Mouse (Mus musculus): ENCODE results near the gene Olfr1406. TPM values are rescaled to one million over a fixed set of nuclear protein-coding genes. Genes with fewer than 3 reads are reported as not detected.

The Olfr1406 gene
- polyA plus RNA-seq (2017; shearing (Covaris generic)), result not detected

GRCm38 (mm10) chr1:173190540-173190939 is at the start of gene Olfr1406:
TSS of gene Olfr1406 (minus strand) at chr1:173190640.

GRCm38 (mm10) chr1:173227081-173227480 is 36.6 kb upstream of the Olfr1406 start, which contains the start of gene Fcer1a:
TSS of gene Fcer1a (minus strand) at chr1:173227214.

GRCm38 (mm10) chr1:173212092-173212491 is 21.7 kb upstream of the Olfr1406 start, which contains the start of gene Olfr1404:
TSS of gene Olfr1404 (plus strand) at chr1:173212392.

GRCm38 (mm10) chr1:173197508-173197907 is 7.1 kb upstream of the Olfr1406 start, which contains the start of gene Olfr218:
TSS of gene Olfr218 (plus strand) at chr1:173197808.

GRCm38 (mm10) chr1:173137274-173137673 is 53.2 kb downstream of the Olfr1406 start, which contains the start of gene Olfr1408:
TSS of gene Olfr1408 (minus strand) at chr1:173137374.

Other genes starting within 250 kb of the Olfr1406 start
- gene Olfr16, start 240.2 kb downstream of the Olfr1406 start, polyA plus RNA-seq (2017; shearing (Covaris generic)), result not detected
- not detected for gene Olfr1408, start 53.3 kb downstream of the Olfr1406 start, polyA plus RNA-seq (2017; shearing (Covaris generic))
- gene Olfr218, start 7.2 kb upstream of the Olfr1406 start, polyA plus RNA-seq (2017; shearing (Covaris generic)), result not detected
- gene Olfr1404, start 21.8 kb upstream of the Olfr1406 start, polyA plus RNA-seq (2017; shearing (Covaris generic)), result not detected
- gene Fcer1a, start 36.6 kb upstream of the Olfr1406 start, polyA plus RNA-seq (2017; shearing (Covaris generic)), result not detected
- not detected for gene Olfr418, start 75.4 kb upstream of the Olfr1406 start, polyA plus RNA-seq (2017; shearing (Covaris generic))
- not detected for gene Mptx2, start 87.1 kb upstream of the Olfr1406 start, polyA plus RNA-seq (2017; shearing (Covaris generic))
- gene Ackr1, start 143.1 kb upstream of the Olfr1406 start, polyA plus RNA-seq (2017; shearing (Covaris generic)), result not detected
- gene Aim2, start 160.2 kb upstream of the Olfr1406 start, polyA plus RNA-seq (2017; shearing (Covaris generic)), result 74.2 TPM
- gene Cadm3, start 177.1 kb upstream of the Olfr1406 start, polyA plus RNA-seq (2017; shearing (Covaris generic)), result not detected

Data from CD4-positive, CD25-positive, alpha-beta regulatory T cell, adult 9 weeks (primary cell).